Mouse (Mus musculus): ENCODE data around the gene Pdzd7. TPM values are rescaled to one million over a fixed set of nuclear protein-coding genes. Genes with fewer than 3 reads are reported as not detected.
A peak's percentile ranks its signal among the peaks of the same experiment; 100 is the strongest.
"Not testable (repeated sequence)": the region's sequence is repeated elsewhere in the genome, so short reads cannot be mapped to it uniquely, and the experiment has no call there.

Gene Pdzd7
- polyA plus RNA-seq, 1 experiment from 2014 or later = 2.6 TPM

DNA sequence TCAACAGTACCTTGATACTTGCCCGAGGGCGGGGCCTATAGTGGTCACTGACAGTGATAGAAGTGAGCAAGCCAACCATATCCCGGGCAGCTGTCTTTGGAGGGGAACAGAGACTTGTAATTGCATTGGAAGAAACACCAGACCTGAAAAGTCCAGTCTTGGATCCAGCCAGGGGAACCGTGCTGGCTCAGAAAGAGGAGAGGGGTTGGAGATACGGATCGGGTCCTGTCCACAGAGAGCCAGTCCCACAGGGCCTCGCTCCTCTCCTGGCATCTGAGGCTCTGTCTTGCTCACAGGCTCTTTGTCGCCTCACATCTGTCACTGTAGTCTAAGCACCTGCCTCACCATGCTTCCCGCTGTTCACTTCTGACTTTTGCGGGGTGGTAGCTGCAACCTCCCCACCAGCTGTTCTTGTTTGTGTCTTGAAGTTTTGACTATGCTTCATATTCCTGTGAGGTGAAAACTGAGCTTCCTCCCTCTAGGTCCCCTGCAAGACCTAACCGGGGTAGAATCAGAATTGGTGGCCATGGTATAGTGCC is 1.1 kb downstream of the Pdzd7 start:
- no peak for ATAC-seq (ENCODE audit: low FRiP score, low read depth)
- Histone ChIP-seq H3K4me3 (no peak overlapping the region), H3K9me3 (no peaks in the 10 kb centered on the region), H3K9ac (no peak overlapping the region), H3K27me3 (0 out of 2 replicates have a peak, but pooled peaks cover 7% of the 10 kb centered on the region), H3K27ac (replicated peaks) (no peak overlapping the region), H3K4me2 (no peak overlapping the region), H3K36me3 (no peaks in the 10 kb centered on the region), H3K4me1 (replicated peaks) (peaks cover 31% of the 10 kb centered on the region)
- 67% methylated on average over 10 of the region's 11 CpGs for WGBS

DNA sequence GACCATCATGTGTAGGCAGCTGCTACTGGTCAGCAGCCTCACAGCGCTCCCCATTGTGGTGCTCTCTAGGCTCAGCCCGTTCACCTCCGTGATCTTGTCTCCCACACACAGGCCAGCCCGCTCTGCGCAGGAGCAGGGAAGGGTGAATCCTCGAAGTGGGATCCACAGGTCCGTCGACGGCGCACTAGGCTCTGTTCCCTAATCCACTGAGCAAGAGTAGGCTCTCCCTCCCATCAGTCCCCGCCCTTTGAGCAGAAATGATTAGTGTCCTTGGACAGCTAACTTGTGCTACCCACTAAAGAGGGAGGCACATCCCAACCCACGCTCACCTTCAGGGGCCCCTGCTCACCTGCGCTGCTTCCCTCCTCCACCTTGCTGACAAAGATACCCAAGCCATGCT is 5.3 kb downstream of the Pdzd7 start:
- 61% methylated on average over 13 of the region's 13 CpGs for WGBS
- H3K4me1 ChIP-seq (replicated peaks) = peaks cover 4% of the 10 kb centered on the region; the same call in 1 of the 2 replicates
- no peaks in the 10 kb centered on the region for H3K36me3 ChIP-seq
- H3K27me3 ChIP-seq = 0 out of 2 replicates have a peak, but pooled peaks cover 7% of the 10 kb centered on the region
- H3K9ac ChIP-seq = no peak overlapping the region
- no peak overlapping the region for H3K4me2 ChIP-seq
- ATAC-seq (ENCODE audit: low FRiP score, low read depth) = no peak
- no peaks in the 10 kb centered on the region for H3K9me3 ChIP-seq
- H3K4me3 ChIP-seq = no peak overlapping the region
- H3K27ac ChIP-seq (replicated peaks) = no peak overlapping the region

- H3K36me3 ChIP-seq; H3K4me1 ChIP-seq (replicated peaks); H3K4me3 ChIP-seq; H3K27ac ChIP-seq (replicated peaks); H3K27me3 ChIP-seq; H3K9ac ChIP-seq; H3K9me3 ChIP-seq; H3K4me2 ChIP-seq; ATAC-seq (ENCODE audit: low FRiP score, low read depth): not testable (repeated sequence)
- 94% methylated on average over 7 of the region's 7 CpGs for WGBS
These were observed 7.3 kb downstream of the Pdzd7 start for GRCm38 (mm10) chr19:45038198-45038597.

GRCm38 (mm10) chr19:45036867-45037266 is 8.7 kb downstream of the Pdzd7 start:
- Histone ChIP-seq H3K27ac (replicated peaks) (no peak overlapping the region), H3K4me1 (replicated peaks) (peaks cover 11% of the 10 kb centered on the region; the same call in 1 of the 2 replicates), H3K4me2 (no peak overlapping the region), H3K9me3 (no peaks in the 10 kb centered on the region), H3K9ac (no peak overlapping the region), H3K4me3 (no peak overlapping the region), H3K36me3 (no peaks in the 10 kb centered on the region), H3K27me3 (0 out of 2 replicates have a peak, but pooled peaks cover 7% of the 10 kb centered on the region)
- WGBS = 31% methylated on average over 16 of the region's 16 CpGs
- no peak for ATAC-seq (ENCODE audit: low FRiP score, low read depth)

- WGBS = 51% methylated on average over 17 of the region's 17 CpGs
- H3K4me2 ChIP-seq = no peak overlapping the region
- H3K9me3 ChIP-seq = no peaks in the 10 kb centered on the region
- no peak overlapping the region for H3K27ac ChIP-seq (replicated peaks)
- H3K27me3 ChIP-seq = no peaks in the 10 kb centered on the region
- ATAC-seq (ENCODE audit: low FRiP score, low read depth) = no peak
- H3K4me1 ChIP-seq (replicated peaks) = peaks cover 26% of the 10 kb centered on the region; the same call in 1 of the 2 replicates
- no peak overlapping the region for H3K4me3 ChIP-seq
- peaks cover 1% of the 10 kb centered on the region; the same call in 1 of the 2 replicates for H3K36me3 ChIP-seq
- H3K9ac ChIP-seq = no peak overlapping the region
These were observed 12.8 kb downstream of the Pdzd7 start for GRCm38 (mm10) chr19:45032570-45033332.

DNA sequence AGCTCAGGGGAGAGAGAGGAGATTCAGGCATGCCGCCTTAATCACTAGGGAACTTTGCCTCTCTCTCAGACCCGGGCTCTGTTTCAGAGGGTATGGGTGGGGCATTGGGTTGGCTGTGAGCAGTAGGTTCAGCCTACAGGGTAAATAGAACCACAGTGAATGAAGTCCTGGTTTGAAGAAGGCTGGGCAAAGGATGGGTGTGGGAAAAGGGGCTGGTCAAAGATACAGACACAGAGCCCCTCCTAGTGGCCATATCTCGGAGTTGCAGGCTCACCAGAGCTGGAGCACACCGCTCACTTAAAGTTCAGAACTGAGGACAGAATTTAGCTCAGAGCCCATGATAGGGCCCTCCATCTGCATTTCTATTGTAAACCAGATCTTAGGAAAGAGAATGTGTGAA is 13.7 kb downstream of the Pdzd7 start:
- ATAC-seq (ENCODE audit: low FRiP score, low read depth) = peak; percentile 30; the same call in 1 of the 2 replicates
- peaks cover 26% of the 10 kb centered on the region; the same call in 1 of the 2 replicates for H3K4me1 ChIP-seq (replicated peaks)
- WGBS = 25% methylated on average over 4 of the region's 4 CpGs
- no peak overlapping the region for H3K27ac ChIP-seq (replicated peaks)
- H3K9me3 ChIP-seq = no peaks in the 10 kb centered on the region
- H3K9ac ChIP-seq = no peak overlapping the region
- no peak overlapping the region for H3K4me3 ChIP-seq
- no peak overlapping the region for H3K4me2 ChIP-seq
- peaks cover 10% of the 10 kb centered on the region; the same call in 1 of the 2 replicates for H3K36me3 ChIP-seq
- no peaks in the 10 kb centered on the region for H3K27me3 ChIP-seq

DNA sequence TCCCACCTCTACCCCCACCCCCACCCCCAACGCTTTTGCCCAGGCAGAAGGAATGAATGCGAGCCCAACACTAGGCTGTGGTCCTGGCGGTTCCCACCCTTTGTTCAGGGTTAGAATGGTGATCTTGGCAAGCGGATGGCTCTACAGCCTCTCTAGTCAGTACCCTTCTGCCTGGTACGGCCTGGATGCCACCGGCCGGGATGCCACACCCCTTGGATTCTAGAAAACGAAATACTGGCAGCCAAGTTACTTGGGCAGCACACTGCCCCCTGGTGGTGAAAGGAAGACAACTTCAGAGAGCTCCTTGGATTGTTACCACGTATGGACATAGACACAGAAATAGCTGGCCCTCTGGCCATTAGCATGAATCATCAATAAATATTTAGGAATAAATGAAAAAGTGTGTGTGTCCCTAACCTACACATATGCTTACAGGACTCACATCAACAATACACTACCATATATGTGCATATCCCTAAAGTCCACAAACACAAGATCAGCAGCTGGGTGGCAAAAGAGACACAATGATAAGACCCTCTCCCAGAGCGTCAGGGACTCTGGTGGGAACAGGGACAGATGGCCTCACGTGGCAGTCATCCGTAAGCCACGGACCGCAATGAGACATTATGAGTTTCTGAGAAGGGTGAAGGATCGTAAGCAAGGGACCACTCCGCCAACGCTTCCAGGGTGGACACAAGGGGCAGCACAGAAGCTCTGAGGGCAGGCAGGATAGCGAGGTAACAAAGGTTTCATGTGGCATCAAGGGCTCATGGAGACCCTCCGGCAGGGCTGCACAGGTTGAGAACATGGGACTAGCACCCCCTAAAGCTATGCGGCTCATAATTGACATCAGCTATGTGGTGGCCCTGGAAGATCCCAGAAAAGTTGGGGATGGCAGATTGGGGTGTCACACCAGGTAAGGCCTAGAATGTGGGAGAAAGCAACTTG is 14.5 kb downstream of the Pdzd7 start:
- 38% methylated on average over 20 of the region's 20 CpGs for WGBS
- H3K9ac ChIP-seq = no peak overlapping the region
- H3K27ac ChIP-seq (replicated peaks) = no peak overlapping the region
- no peaks in the 10 kb centered on the region for H3K27me3 ChIP-seq
- H3K4me1 ChIP-seq (replicated peaks) = peaks cover 26% of the 10 kb centered on the region; the same call in 1 of the 2 replicates
- H3K4me2 ChIP-seq = peak overlapping the region; percentile 44
- peaks cover 17% of the 10 kb centered on the region for H3K36me3 ChIP-seq
- no peak overlapping the region for H3K4me3 ChIP-seq
- H3K9me3 ChIP-seq = no peaks in the 10 kb centered on the region
- peak; percentile 55 for ATAC-seq (ENCODE audit: low FRiP score, low read depth)

- peak; percentile 17; the same call in 1 of the 2 replicates for ATAC-seq (ENCODE audit: low FRiP score, low read depth)
- no peak overlapping the region for H3K4me2 ChIP-seq
These were observed 15.4 kb downstream of the Pdzd7 start for GRCm38 (mm10) chr19:45030111-45030510.

DNA sequence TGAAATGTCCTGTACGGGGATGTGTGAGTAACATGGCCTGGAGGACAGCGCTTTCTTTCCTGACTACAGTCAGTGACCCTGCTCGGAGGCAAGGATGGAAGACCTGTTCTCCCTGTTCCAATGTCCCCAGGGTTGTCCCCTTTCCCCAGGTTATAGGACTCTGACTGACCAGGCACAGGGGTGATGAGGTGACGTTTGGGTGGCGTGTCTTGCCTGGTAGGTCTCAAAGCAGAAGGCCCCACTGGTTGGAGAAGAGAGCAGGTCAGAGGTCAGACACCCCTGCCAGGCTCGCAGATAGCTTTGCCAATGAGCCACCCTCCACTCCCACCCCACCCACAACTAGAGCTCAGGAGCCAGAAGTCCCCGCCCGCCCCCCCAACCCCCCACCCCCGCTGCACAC is 15.9 kb downstream of the Pdzd7 start:
- WGBS = 51% methylated on average over 9 of the region's 9 CpGs
- peaks cover 26% of the 10 kb centered on the region; the same call in 1 of the 2 replicates for H3K4me1 ChIP-seq (replicated peaks)
- no peak overlapping the region for H3K9ac ChIP-seq
- no peak for ATAC-seq (ENCODE audit: low FRiP score, low read depth)
- H3K36me3 ChIP-seq = peaks cover 28% of the 10 kb centered on the region
- no peak overlapping the region for H3K27ac ChIP-seq (replicated peaks)
- no peak overlapping the region for H3K4me2 ChIP-seq
- no peak overlapping the region for H3K4me3 ChIP-seq
- no peaks in the 10 kb centered on the region for H3K9me3 ChIP-seq
- H3K27me3 ChIP-seq = no peaks in the 10 kb centered on the region

More at GRCm38 (mm10) chr19:45030111-45030510, 15.4 kb downstream of the Pdzd7 start:
- H3K27ac ChIP-seq (replicated peaks) = no peak overlapping the region
- H3K4me3 ChIP-seq = no peak overlapping the region
- no peaks in the 10 kb centered on the region for H3K27me3 ChIP-seq
- H3K9ac ChIP-seq = no peak overlapping the region
- WGBS = 37% methylated on average over 8 of the region's 8 CpGs
- H3K36me3 ChIP-seq = peaks cover 25% of the 10 kb centered on the region
- H3K9me3 ChIP-seq = no peaks in the 10 kb centered on the region
- peaks cover 26% of the 10 kb centered on the region; the same call in 1 of the 2 replicates for H3K4me1 ChIP-seq (replicated peaks)

DNA sequence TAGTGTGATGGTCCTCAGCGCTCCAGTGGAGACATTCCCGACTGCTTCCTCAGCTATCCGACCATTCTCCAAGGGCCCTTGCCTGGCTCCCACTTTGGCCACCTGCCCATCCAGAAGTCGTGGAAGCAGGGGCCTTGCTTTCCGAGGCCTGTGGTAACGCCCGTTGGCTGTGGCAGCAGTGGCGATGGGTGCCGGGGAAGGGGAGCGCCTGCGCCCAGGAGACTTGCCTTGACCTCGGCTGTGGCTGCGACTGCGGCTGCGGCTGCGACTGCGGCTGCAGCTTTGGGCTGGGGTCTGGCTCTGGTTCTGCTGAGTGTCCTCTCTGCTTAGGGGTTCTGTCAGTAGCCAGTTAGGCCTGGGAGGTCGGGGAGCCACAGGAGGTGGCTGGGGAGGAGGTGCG is 16.8 kb downstream of the Pdzd7 start:
- Histone ChIP-seq H3K36me3 (peaks cover 28% of the 10 kb centered on the region), H3K27me3 (no peaks in the 10 kb centered on the region), H3K4me2 (no peak overlapping the region), H3K4me3 (no peak overlapping the region), H3K9me3 (no peaks in the 10 kb centered on the region), H3K9ac (no peak overlapping the region), H3K4me1 (replicated peaks) (peaks cover 26% of the 10 kb centered on the region; the same call in 1 of the 2 replicates), H3K27ac (replicated peaks) (no peak overlapping the region)
- ATAC-seq (ENCODE audit: low FRiP score, low read depth) = no peak
- 62% methylated on average over 19 of the region's 19 CpGs for WGBS

GRCm38 (mm10) chr19:45027848-45028247 is 17.7 kb downstream of the Pdzd7 start:
- no peak overlapping the region for H3K27ac ChIP-seq (replicated peaks)
- no peaks in the 10 kb centered on the region for H3K27me3 ChIP-seq
- 82% methylated on average over 6 of the region's 6 CpGs for WGBS
- no peak overlapping the region for H3K4me3 ChIP-seq
- H3K9me3 ChIP-seq = no peaks in the 10 kb centered on the region
- H3K9ac ChIP-seq = no peak overlapping the region
- H3K36me3 ChIP-seq = peaks cover 28% of the 10 kb centered on the region
- no peak for ATAC-seq (ENCODE audit: low FRiP score, low read depth)
- H3K4me1 ChIP-seq (replicated peaks) = peaks cover 24% of the 10 kb centered on the region; the same call in 1 of the 2 replicates
- no peak overlapping the region for H3K4me2 ChIP-seq

Measured in hindbrain, embryonic 15.5 days (tissue).